Mouse (Mus musculus): Measurements from ENCODE around the gene Rora. TPM values are rescaled to one million over a fixed set of nuclear protein-coding genes. Genes with fewer than 3 reads are reported as not detected.

The Rora gene
- polyA plus RNA-seq, 1 experiment, result 0.06 TPM

- H3K79me3 ChIP-seq (ENCODE audit: low read depth), result no peaks in the 10 kb centered on the region
- no peak overlapping the region for H3K4me3 ChIP-seq (ENCODE audit: insufficient read depth, poor library complexity, severe bottlenecking)
- H3K79me2 ChIP-seq (ENCODE audit: control insufficient read depth, insufficient read depth), result no peaks in the 10 kb centered on the region
- no peak overlapping the region for H3ac ChIP-seq (ENCODE audit: control insufficient read depth, insufficient read length, low read depth)
- no peaks in the 10 kb centered on the region for H3K27me3 ChIP-seq (ENCODE audit: control insufficient read depth, insufficient read depth, insufficient read length)
- no peaks in the 10 kb centered on the region for H3K36me3 ChIP-seq (ENCODE audit: control insufficient read depth, insufficient read depth)
- TF ChIP-seq MAX (IDR thresholded peaks at IDR 0.05) (no peak), FOSL1 (IDR thresholded peaks at IDR 0.05; ENCODE audit: insufficient read depth, low read length, poor library complexity, severe bottlenecking) (no peak), CTCF (IDR thresholded peaks at IDR 0.05; ENCODE audit: control insufficient read depth, insufficient read depth, insufficient read length) (no peak), MYOD1 (IDR thresholded peaks at IDR 0.05; ENCODE audit: control insufficient read depth, insufficient read length, low read depth) (no peak), MYOG (IDR thresholded peaks at IDR 0.05; ENCODE audit: control insufficient read depth, extremely low read depth, insufficient read length) (no peak), CEBPB (IDR thresholded peaks at IDR 0.05; ENCODE audit: low read depth) (no peak), USF1 (IDR thresholded peaks at IDR 0.05; ENCODE audit: low read depth) (no peak)
Observed at GRCm38 (mm10) chr9:68987290-68988042, 333.9 kb downstream of the Rora start.

- TF ChIP-seq USF1 (IDR thresholded peaks at IDR 0.05; ENCODE audit: low read depth), result no peak
- no peak for TF ChIP-seq MYOG (IDR thresholded peaks at IDR 0.05; ENCODE audit: control insufficient read depth, extremely low read depth, insufficient read length)
- no peak for TF ChIP-seq CEBPB (IDR thresholded peaks at IDR 0.05; ENCODE audit: low read depth)
- TF ChIP-seq CTCF (IDR thresholded peaks at IDR 0.05; ENCODE audit: control insufficient read depth, insufficient read depth, insufficient read length), result no peak
- TF ChIP-seq MYOD1 (IDR thresholded peaks at IDR 0.05; ENCODE audit: control insufficient read depth, insufficient read length, low read depth), result no peak
- no peak for TF ChIP-seq FOSL1 (IDR thresholded peaks at IDR 0.05; ENCODE audit: insufficient read depth, low read length, poor library complexity, severe bottlenecking)
- no peak for TF ChIP-seq MAX (IDR thresholded peaks at IDR 0.05)
- H3K36me3 ChIP-seq (ENCODE audit: control insufficient read depth, insufficient read depth), result no peaks in the 10 kb centered on the region
- no peaks in the 10 kb centered on the region for H3K79me2 ChIP-seq (ENCODE audit: control insufficient read depth, insufficient read depth)
- no peaks in the 10 kb centered on the region for H3K79me3 ChIP-seq (ENCODE audit: low read depth)
- H3ac ChIP-seq (ENCODE audit: control insufficient read depth, insufficient read length, low read depth), result no peak overlapping the region
- no peaks in the 10 kb centered on the region for H3K27me3 ChIP-seq (ENCODE audit: control insufficient read depth, insufficient read depth, insufficient read length)
- H3K4me3 ChIP-seq (ENCODE audit: insufficient read depth, poor library complexity, severe bottlenecking), result no peak overlapping the region
Observed at GRCm38 (mm10) chr9:68988162-68988911, 334.8 kb downstream of the Rora start.

- Histone ChIP-seq H3K27me3 (ENCODE audit: control insufficient read depth, insufficient read depth, insufficient read length) (no peaks in the 10 kb centered on the region), H3K4me3 (ENCODE audit: insufficient read depth, poor library complexity, severe bottlenecking) (no peak overlapping the region), H3K79me3 (ENCODE audit: low read depth) (no peaks in the 10 kb centered on the region), H3K36me3 (ENCODE audit: control insufficient read depth, insufficient read depth) (no peaks in the 10 kb centered on the region), H3K79me2 (ENCODE audit: control insufficient read depth, insufficient read depth) (no peaks in the 10 kb centered on the region), H3ac (ENCODE audit: control insufficient read depth, insufficient read length, low read depth) (no peak overlapping the region)
- TF ChIP-seq CEBPB (IDR thresholded peaks at IDR 0.05; ENCODE audit: low read depth) (peak; percentile 41), MYOD1 (IDR thresholded peaks at IDR 0.05; ENCODE audit: control insufficient read depth, insufficient read length, low read depth) (no peak)
Observed at GRCm38 (mm10) chr9:68989885-68990449, 336.4 kb downstream of the Rora start.

GRCm38 (mm10) chr9:68993881-68994280, 340.3 kb downstream of the Rora start:
- Histone ChIP-seq H3K4me3 (ENCODE audit: insufficient read depth, poor library complexity, severe bottlenecking) (no peak overlapping the region), H3K36me3 (ENCODE audit: control insufficient read depth, insufficient read depth) (no peaks in the 10 kb centered on the region), H3ac (ENCODE audit: control insufficient read depth, insufficient read length, low read depth) (no peak overlapping the region), H3K79me3 (ENCODE audit: low read depth) (no peaks in the 10 kb centered on the region), H3K79me2 (ENCODE audit: control insufficient read depth, insufficient read depth) (no peaks in the 10 kb centered on the region), H3K27me3 (ENCODE audit: control insufficient read depth, insufficient read depth, insufficient read length) (no peaks in the 10 kb centered on the region)
- TF ChIP-seq CTCF (IDR thresholded peaks at IDR 0.05; ENCODE audit: control insufficient read depth, insufficient read depth, insufficient read length) (no peak), USF1 (IDR thresholded peaks at IDR 0.05; ENCODE audit: low read depth) (no peak), CEBPB (IDR thresholded peaks at IDR 0.05; ENCODE audit: low read depth) (no peak), MYOG (IDR thresholded peaks at IDR 0.05; ENCODE audit: control insufficient read depth, extremely low read depth, insufficient read length) (no peak), MAX (IDR thresholded peaks at IDR 0.05) (no peak), MYOD1 (IDR thresholded peaks at IDR 0.05; ENCODE audit: control insufficient read depth, insufficient read length, low read depth) (no peak), FOSL1 (IDR thresholded peaks at IDR 0.05; ENCODE audit: insufficient read depth, low read length, poor library complexity, severe bottlenecking) (no peak)

- H3ac ChIP-seq (ENCODE audit: control insufficient read depth, insufficient read length, low read depth), result no peak overlapping the region
- no peak overlapping the region for H3K4me3 ChIP-seq (ENCODE audit: insufficient read depth, poor library complexity, severe bottlenecking)
- H3K36me3 ChIP-seq (ENCODE audit: control insufficient read depth, insufficient read depth), result no peaks in the 10 kb centered on the region
- H3K79me3 ChIP-seq (ENCODE audit: low read depth), result no peaks in the 10 kb centered on the region
- TF ChIP-seq CTCF (IDR thresholded peaks at IDR 0.05; ENCODE audit: control insufficient read depth, insufficient read depth, insufficient read length) (no peak), MAX (IDR thresholded peaks at IDR 0.05) (no peak), FOSL1 (IDR thresholded peaks at IDR 0.05; ENCODE audit: insufficient read depth, low read length, poor library complexity, severe bottlenecking) (no peak), CEBPB (IDR thresholded peaks at IDR 0.05; ENCODE audit: low read depth) (no peak), USF1 (IDR thresholded peaks at IDR 0.05; ENCODE audit: low read depth) (no peak), MYOD1 (IDR thresholded peaks at IDR 0.05; ENCODE audit: control insufficient read depth, insufficient read length, low read depth) (no peak), MYOG (IDR thresholded peaks at IDR 0.05; ENCODE audit: control insufficient read depth, extremely low read depth, insufficient read length) (no peak)
- H3K79me2 ChIP-seq (ENCODE audit: control insufficient read depth, insufficient read depth), result no peaks in the 10 kb centered on the region
- no peaks in the 10 kb centered on the region for H3K27me3 ChIP-seq (ENCODE audit: control insufficient read depth, insufficient read depth, insufficient read length)
Observed at GRCm38 (mm10) chr9:68998961-68999360, 345.4 kb downstream of the Rora start.
